Mouse (Mus musculus) T-cell, adult 2 months (primary cell): ENCODE results near the gene Ube2b.

ENCODE experiments used
- DNase-seq: peaks from one replicate; pipeline ENCODE4 v3.0.0; 2022; ENCODE audit warnings: low spot score

Ube2b gene

DNA sequence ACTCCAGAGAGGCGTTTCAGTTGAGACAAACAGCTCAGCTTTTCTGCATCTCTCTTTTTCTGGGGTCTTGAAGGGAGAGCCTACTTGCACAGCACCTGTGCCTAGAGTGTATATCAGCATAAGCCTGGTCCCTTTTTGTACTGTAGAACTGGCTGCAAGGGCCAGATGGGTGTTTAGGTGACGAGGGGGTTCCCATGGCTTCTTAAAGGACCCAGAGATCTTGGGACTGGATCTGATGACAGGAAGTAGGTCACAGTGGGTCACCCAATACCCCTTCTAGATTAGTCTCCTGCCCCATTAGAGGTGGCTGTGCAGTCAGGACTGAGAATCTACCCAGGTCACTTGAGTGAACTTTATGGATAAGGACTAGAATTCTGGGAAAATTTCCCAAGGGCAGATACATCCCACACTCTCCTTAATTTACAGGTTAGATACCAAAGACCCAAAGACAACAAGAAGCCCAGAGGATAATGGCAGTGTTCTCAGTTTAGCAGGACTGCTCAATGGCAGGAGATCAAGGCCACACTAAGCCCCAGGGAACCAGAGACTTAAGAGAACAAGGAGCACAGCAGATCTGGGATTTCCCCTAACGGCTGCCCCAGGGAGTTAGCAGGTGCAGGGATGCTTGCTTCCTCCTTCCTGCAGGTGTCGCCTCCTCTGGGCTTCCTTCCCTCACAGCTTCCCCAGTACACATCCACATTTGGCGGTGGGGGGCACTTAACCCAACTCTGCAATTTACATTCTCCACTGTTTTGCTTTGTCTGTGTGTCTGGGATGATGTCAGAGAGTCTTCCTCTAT is 64.7 kb downstream of the Ube2b start:
- peak; percentile 58 for DNase-seq
